Mouse (Mus musculus) urinary bladder, postnatal 0 days (tissue): Measurements from ENCODE around the gene Pdzd11. TPM values are rescaled to one million over a fixed set of nuclear protein-coding genes. Genes with fewer than 3 reads are reported as not detected.

Experiments
- polyA plus RNA-seq: library from polyadenylated mRNA; unstranded; fragments of >200 nt; fragmentation: Nextera tagmentation; extraction: Ambion mirVana; gene quantifications from 2 replicates; pipeline ENCODE4 v1.2.1, GENCODE M21; 2015

Pdzd11 gene
- polyA plus RNA-seq, result 74.8 and 78.9 TPM in 2 replicates

DNA sequence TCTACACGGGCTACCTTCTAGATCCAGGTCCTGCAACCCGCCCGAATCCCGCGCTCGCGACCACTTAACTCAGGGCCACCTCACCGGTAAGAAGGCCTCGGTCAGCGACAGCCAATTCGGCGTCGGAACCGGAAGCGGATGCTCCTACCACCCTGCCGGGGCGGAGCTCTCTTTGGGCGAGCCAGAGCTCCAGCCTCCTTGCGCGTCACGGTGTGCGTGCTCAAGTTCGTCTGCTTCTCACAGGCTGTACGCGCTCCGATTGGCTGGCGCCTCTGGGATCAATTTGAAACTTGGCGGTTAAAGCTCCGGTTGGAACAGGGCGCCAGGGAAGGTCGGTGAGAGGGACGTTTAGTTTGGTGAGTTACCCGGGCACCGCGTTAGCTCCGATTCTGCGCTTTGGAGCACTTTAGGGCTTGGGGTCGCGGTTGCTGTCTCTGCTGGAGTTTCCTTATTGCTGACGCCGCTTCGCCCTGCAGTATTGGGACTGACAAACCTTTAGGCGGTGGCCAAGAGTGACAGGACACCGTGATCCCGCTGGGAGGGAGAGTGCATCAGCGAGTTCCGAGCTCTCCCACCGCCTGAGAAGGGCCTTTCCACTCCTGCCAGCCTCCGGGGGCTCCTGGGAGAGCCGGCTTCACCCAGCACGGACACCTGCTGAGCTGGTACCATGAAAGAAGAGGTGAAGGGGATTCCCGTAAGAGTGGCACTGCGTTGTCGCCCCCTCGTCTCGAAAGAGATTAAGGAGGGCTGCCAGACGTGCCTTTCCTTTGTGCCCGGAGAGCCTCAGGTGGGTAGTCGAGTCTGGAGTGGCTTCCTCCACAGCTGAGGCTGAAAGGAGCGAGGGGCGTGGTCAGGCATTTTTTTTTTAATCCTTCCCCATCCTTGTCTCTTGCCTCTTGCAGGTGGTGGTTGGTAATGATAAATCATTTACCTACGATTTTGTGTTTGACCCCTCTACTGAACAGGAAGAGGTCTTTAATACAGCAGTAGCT lies at the start of gene Pdzd11:
Pdzd11 (minus strand) TSS at position 767 of the 992 bp plus-strand sequence.

DNA sequence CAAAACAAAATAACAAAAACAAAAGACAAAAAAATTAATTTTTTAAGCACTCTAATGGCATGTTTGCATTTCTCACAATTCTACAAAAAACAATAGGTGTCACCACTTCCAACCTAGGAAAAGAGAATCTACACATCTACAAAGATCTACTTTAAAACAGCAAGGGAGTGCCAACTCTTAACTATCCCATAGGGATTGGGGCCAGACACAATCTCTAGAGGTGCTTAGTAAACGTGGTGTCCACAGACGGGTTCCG lies 894 bp downstream of the Pdzd11 start, which contains the start of gene Kif4:
Kif4 (plus strand) TSS at position 192 of the 256 bp plus-strand sequence.

DNA sequence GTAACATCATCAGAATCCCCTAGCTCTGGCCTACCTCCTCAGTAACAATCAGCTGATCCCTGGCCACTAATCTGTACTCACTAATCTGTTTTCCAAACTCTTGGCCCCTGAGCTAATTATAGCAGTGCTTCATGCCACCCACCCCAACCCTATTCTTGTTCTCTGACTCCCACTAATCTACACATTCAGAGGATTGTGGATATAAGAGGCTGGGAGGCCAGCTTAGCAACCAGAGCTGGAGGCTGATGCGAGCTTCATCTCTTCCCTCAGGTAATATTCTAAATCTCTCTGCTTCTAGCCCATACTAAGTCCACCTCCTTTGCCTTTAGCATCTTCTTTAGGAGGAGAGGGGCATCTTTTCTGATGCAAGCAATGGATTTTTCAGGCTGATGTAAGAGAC lies 21.1 kb downstream of the Pdzd11 start, which contains the start of gene Arr3:
Arr3 (plus strand) TSS at position 184 of the 400 bp plus-strand sequence.

DNA sequence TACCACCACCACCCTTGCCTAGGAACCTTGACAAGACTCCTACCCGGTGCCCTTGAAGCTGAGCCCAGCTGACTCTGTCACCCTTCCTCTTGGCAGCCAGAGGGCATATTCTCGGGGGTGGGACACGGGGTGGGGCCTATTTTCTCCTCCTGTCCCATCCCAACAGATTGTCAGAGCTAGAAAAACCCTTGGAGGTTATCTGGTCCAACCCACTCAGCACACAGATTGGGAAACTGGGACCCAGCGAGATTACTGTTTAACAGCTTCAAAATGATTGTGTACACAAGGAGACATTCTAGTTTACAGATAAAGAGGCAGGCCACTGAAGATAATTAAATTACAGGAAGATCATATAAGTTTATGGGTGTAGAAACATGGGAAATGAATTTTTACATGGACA lies 31.6 kb downstream of the Pdzd11 start, which contains the start of gene P2ry4:
P2ry4 (minus strand) TSS at position 79 of the 400 bp plus-strand sequence.

Other genes starting within 250 kb of the Pdzd11 start
- gene Otud6a, start 197.6 kb downstream of the Pdzd11 start, polyA plus RNA-seq, result not detected in 2 replicates
- 0.23 and 0.31 TPM in 2 replicates for gene Awat2, start 183.9 kb downstream of the Pdzd11 start, polyA plus RNA-seq
- gene Igbp1, start 132.3 kb downstream of the Pdzd11 start, polyA plus RNA-seq, result 28.3 and 29.2 TPM in 2 replicates
- not detected in 2 replicates for gene Dgat2l6, start 101.7 kb downstream of the Pdzd11 start, polyA plus RNA-seq
- not detected in 2 replicates for gene Awat1, start 54.3 kb downstream of the Pdzd11 start, polyA plus RNA-seq
- not detected in 2 replicates for gene P2ry4, start 31.7 kb downstream of the Pdzd11 start, polyA plus RNA-seq
- not detected in 2 replicates for gene Arr3, start 21.1 kb downstream of the Pdzd11 start, polyA plus RNA-seq
- gene Kif4, start 831 bp downstream of the Pdzd11 start, polyA plus RNA-seq, result 3.3 and 5.1 TPM in 2 replicates
- gene Gdpd2, start 103.3 kb upstream of the Pdzd11 start, polyA plus RNA-seq, result 0.83 and 1.3 TPM in 2 replicates
- 1.9 and 3.3 TPM in 2 replicates for gene Dlg3, start 141.2 kb upstream of the Pdzd11 start, polyA plus RNA-seq